Mouse (Mus musculus) fat pad, adult 2 months (tissue): ENCODE data around the gene Krt13.
A peak's percentile ranks its signal among the peaks of the same experiment; 100 is the strongest.

Source experiments
- DNase-seq: peaks from one replicate; pipeline ENCODE4 v3.0.0-alpha.2; 2011; ENCODE audit warnings: low read depth, low spot score; ENCODE audit errors: extremely low read depth

The Krt13 gene

GRCm38 (mm10) chr11:100112935-100113741 lies 8.2 kb downstream of the Krt13 start:
- DNase-seq: no peak

GRCm38 (mm10) chr11:100105576-100106122 lies 15.7 kb downstream of the Krt13 start, which contains the start of gene Krt36:
TSS of gene Krt36 (minus strand) at chr11:100105626.
- DNase-seq: no peak

- no peak for DNase-seq
These were observed 18.5 kb downstream of the Krt13 start for GRCm38 (mm10) chr11:100102693-100103429.

GRCm38 (mm10) chr11:100100391-100100790 lies 21.0 kb downstream of the Krt13 start:
- peak; percentile 84 for DNase-seq

- DNase-seq: no peak
These were observed 23.5 kb downstream of the Krt13 start for GRCm38 (mm10) chr11:100097819-100098218.

GRCm38 (mm10) chr11:100096141-100096540 lies 25.2 kb downstream of the Krt13 start, which contains the start of gene Krt35:
TSS of gene Krt35 (minus strand) at chr11:100096241.
- no peak for DNase-seq

- no peak for DNase-seq
These were observed 32.9 kb downstream of the Krt13 start for GRCm38 (mm10) chr11:100088378-100089025.

- no peak for DNase-seq
These were observed 33.5 kb downstream of the Krt13 start, which contains the start of gene Krt32 for GRCm38 (mm10) chr11:100087861-100088260. TSS of gene Krt32 (minus strand) at chr11:100088226.

- DNase-seq: no peak
These were observed 47.5 kb downstream of the Krt13 start for GRCm38 (mm10) chr11:100073873-100074272.
